Mouse (Mus musculus) forebrain, embryonic 12.5 days (tissue): ENCODE data around the gene Olfr862. TPM values are rescaled to one million over a fixed set of nuclear protein-coding genes. Genes with fewer than 3 reads are reported as not detected.

Experiments used
- ATAC-seq: fragments of 200-750 bp; cut with Nextera tagmentation; 2 replicates; pipeline ENCODE4 v1.8.0; 2017; ENCODE audit warnings: moderate TSS enrichment; ENCODE audit not compliant: low FRiP score
- H3K27ac ChIP-seq: fragments of 300-500 bp; sonication (generic); 2 replicates; pipeline ENCODE4 v1.5.1; 2016; ENCODE audit warnings: mild to moderate bottlenecking
- H3K27me3 ChIP-seq: fragments of 300-500 bp; sonication (generic); 2 replicates; pipeline ENCODE4 v1.6.1; 2016; ENCODE audit warnings: mild to moderate bottlenecking
- H3K36me3 ChIP-seq: fragments of 300-500 bp; sonication (generic); replicated peaks from 2 replicates; pipeline ENCODE4 v1.6.1; 2016; ENCODE audit warnings: mild to moderate bottlenecking
- H3K4me1 ChIP-seq: fragments of 300-500 bp; sonication (generic); 2 replicates; pipeline ENCODE4 v1.6.1; 2016
- H3K4me2 ChIP-seq: fragments of 300-500 bp; sonication (generic); 2 replicates; pipeline ENCODE4 v1.6.1; 2016; ENCODE audit warnings: mild to moderate bottlenecking, moderate library complexity
- H3K4me3 ChIP-seq: fragments of 300-500 bp; sonication (generic); replicated peaks from 2 replicates; pipeline ENCODE4 v1.5.1; 2016; ENCODE audit warnings: mild to moderate bottlenecking
- H3K9ac ChIP-seq: fragments of 300-500 bp; sonication (generic); 2 replicates; pipeline ENCODE4 v1.6.1; 2016; ENCODE audit warnings: mild to moderate bottlenecking
- H3K9me3 ChIP-seq: fragments of 300-500 bp; sonication (generic); 2 replicates; pipeline ENCODE4 v1.6.1; 2016
- WGBS: fragments of 180-500 bp; shearing (Covaris S2); methylation state at CpG from one replicate; pipeline ENCODE4 v1.1.7; 2016; 5-methylcytosine and 5-hydroxymethylcytosine counted together
- polyA plus RNA-seq: library from polyadenylated mRNA; unstranded; fragments of >200 nt; fragmentation: Nextera tagmentation; extraction: Ambion mirVana; gene quantifications from 2 replicates; pipeline ENCODE4 v1.2.1, GENCODE M21; 2016

Olfr862 gene
- not detected in 2 replicates for polyA plus RNA-seq

DNA sequence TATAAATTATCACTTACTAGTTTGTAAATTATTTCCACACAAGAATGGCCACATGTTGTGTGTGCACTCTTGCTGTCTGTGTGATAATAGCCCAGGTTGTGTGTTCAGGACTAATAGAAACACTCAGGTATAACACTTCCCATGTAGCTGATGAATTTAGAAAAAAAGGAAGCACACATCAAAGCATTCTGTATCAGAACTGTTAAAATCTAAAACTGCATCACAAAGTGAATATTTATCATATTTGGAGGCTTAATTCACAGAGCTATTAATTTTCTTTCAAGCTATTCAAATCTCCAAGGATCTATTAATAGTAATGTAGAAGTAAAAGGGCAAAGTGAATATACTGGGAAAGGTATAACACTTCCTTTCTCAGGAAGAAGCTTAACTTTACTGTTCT is at the start of gene Olfr862:
Olfr862 (minus strand) TSS at position 101 of the 400 bp plus-strand sequence.
- Histone ChIP-seq H3K9me3 (peaks cover 16% of the 10 kb centered on the region; the same call in 1 of the 2 replicates), H3K4me1 (no peaks in the 10 kb centered on the region), H3K4me3 (no peak within 1 kb of the TSS), H3K27ac (no peak within 1 kb of the TSS), H3K9ac (no peak within 1 kb of the TSS), H3K4me2 (no peak within 1 kb of the TSS), H3K27me3 (no peaks in the 10 kb centered on the region), H3K36me3 (no peaks in the 10 kb centered on the region)
- ATAC-seq, result no peak

DNA sequence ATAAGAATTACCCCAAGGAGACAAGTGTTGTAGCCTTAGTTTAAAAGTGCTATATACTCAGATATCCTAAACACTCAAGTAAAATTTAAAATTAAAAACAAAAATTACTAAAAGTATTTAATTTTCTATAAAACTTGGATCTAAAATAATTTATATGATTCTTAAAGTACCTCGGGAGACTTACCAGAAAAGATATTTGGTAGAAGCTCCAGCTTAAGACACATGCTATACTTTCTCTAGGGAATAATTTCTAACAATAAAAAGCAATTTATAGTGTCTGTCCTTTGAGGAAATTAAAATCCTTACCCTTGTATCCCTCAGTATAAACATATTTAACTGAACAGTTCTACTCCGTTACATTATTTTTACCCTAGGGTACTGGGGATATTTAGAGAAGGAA is 28.8 kb upstream of the Olfr862 start, which contains the start of gene Olfr77:
Olfr77 (plus strand) TSS at position 301 of the 400 bp plus-strand sequence.
- Histone ChIP-seq H3K9me3 (peaks cover 16% of the 10 kb centered on the region; the same call in 1 of the 2 replicates), H3K27me3 (no peaks in the 10 kb centered on the region), H3K4me3 (no peak within 1 kb of the TSS), H3K36me3 (no peaks in the 10 kb centered on the region), H3K4me2 (no peak within 1 kb of the TSS), H3K27ac (no peak within 1 kb of the TSS), H3K4me1 (no peaks in the 10 kb centered on the region), H3K9ac (no peak within 1 kb of the TSS)
- ATAC-seq, result no peak
- 90% methylated on average over 2 of the region's 2 CpGs for WGBS

DNA sequence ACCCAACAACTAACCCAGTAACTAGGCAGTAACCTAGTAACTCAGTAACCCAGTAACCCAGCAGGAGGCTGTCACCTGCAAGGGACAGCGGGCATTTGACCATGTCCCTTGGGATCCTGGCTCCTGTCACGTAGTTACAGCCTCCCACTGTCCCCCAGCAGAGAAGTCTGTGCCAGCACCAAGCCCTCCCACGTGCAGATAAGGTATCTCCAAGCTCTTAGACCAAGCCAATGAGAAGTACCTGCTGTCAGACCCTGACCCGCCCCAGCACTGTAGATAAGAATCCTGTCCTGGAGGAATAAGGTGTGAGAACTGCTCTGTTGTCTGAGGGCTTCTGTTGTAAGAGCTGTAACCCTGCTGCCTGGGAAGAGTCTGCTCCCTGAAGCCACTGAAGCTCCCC is 23.4 kb upstream of the Olfr862 start:
- no peaks in the 10 kb centered on the region for H3K36me3 ChIP-seq
- WGBS, result 70% methylated on average over 4 of the region's 4 CpGs
- H3K4me1 ChIP-seq, result no peaks in the 10 kb centered on the region
- H3K9ac ChIP-seq, result no peak overlapping the region
- no peak for ATAC-seq
- H3K27me3 ChIP-seq, result no peaks in the 10 kb centered on the region
- peaks cover 10% of the 10 kb centered on the region; the same call in 1 of the 2 replicates for H3K9me3 ChIP-seq
- H3K4me2 ChIP-seq, result no peak overlapping the region
- H3K4me3 ChIP-seq, result no peak overlapping the region
- H3K27ac ChIP-seq, result no peak overlapping the region

DNA sequence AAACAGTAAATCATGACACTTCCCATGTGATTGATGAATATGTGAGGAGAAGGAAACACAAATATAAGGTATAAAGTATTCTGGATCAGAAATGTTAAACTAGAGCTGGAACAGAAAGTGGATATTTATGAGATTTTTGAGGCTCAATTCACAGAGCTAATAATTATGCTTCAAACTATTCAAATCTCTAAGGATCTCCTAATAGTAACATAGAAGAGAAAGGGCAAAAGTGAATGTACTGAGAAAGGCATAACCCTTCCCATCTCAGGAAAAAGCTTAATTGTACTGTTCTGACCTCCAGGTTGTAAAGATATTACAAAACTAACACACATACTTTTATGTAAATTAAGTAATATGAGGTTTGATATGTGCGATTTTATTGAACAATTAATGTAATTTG is 38.2 kb downstream of the Olfr862 start, which contains the start of gene Olfr860:
Olfr860 (minus strand) TSS at position 101 of the 400 bp plus-strand sequence.
- Histone ChIP-seq H3K27me3 (no peaks in the 10 kb centered on the region), H3K9me3 (no peaks in the 10 kb centered on the region), H3K4me2 (no peak within 1 kb of the TSS), H3K4me1 (no peaks in the 10 kb centered on the region), H3K4me3 (no peak within 1 kb of the TSS), H3K9ac (no peak within 1 kb of the TSS), H3K36me3 (no peaks in the 10 kb centered on the region), H3K27ac (no peak within 1 kb of the TSS)
- 93% methylated on average over 1 of the region's 1 CpGs for whole genome bisulfite sequencing
- ATAC-seq, result no peak

Other genes starting within 250 kb of the Olfr862 start
- not detected in 2 replicates for gene Olfr857, start 178.6 kb downstream of the Olfr862 start, polyA plus RNA-seq
- not detected in 2 replicates for gene Olfr58, start 107.7 kb downstream of the Olfr862 start, polyA plus RNA-seq
- not detected in 2 replicates for gene Olfr859, start 83.1 kb downstream of the Olfr862 start, polyA plus RNA-seq
- gene Olfr860, start 38.3 kb downstream of the Olfr862 start, polyA plus RNA-seq, result not detected in 2 replicates
- 0.23 and 0.27 TPM in 2 replicates for gene Olfr77, start 28.9 kb upstream of the Olfr862 start, polyA plus RNA-seq
- not detected in 2 replicates for gene Olfr866, start 140.0 kb upstream of the Olfr862 start, polyA plus RNA-seq
- gene Olfr867, start 169.6 kb upstream of the Olfr862 start, polyA plus RNA-seq, result not detected in 2 replicates
- not detected in 2 replicates for gene Olfr868, start 210.6 kb upstream of the Olfr862 start, polyA plus RNA-seq
- not detected in 2 replicates for gene Olfr869, start 241.0 kb upstream of the Olfr862 start, polyA plus RNA-seq